Mouse (Mus musculus): Measurements from ENCODE around the gene Exosc7.

Exosc7 gene

DNA sequence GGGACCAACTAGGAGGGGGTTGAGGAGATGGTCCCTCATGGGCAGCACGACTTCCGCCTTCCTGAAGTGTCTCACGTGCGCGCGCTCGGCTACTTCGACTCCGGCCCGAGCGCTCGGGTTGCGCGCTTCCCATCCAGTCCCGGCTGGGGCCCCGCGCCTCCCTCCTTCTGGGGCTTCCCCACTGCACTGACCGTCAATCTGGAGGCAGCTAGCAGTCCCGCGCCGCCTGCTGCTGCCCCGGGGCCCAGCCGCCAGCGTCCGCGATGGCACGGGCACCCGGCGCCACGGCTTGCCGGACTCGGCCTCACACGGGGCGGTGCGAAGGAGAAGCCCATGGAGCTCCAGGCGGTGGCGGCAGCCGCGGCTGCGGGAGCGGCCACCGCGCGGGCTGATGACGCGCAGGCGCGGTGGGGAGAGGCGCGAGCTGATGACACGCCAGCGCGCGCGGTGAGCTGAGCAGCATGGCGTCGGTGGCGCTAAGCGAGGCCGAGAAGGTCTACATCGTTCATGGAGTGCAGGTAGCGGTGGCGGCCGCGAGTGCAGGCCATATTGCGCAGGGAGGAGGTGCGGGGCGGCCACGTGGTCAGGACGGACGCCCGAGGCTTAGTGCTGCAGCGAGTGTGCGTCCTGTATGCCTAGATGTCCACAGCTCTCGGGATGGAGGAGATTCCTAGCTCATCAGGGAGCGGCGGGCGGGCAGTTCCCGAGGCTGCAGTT lies at the start of gene Exosc7, which contains the start of gene Zdhhc3:
TSS of gene Exosc7 (plus strand) at position 411 of the 717 bp plus-strand sequence.
TSS of gene Zdhhc3 (minus strand) at position 401 of the 717 bp plus-strand sequence.
- DNase-seq, result peak; percentile 91

DNA sequence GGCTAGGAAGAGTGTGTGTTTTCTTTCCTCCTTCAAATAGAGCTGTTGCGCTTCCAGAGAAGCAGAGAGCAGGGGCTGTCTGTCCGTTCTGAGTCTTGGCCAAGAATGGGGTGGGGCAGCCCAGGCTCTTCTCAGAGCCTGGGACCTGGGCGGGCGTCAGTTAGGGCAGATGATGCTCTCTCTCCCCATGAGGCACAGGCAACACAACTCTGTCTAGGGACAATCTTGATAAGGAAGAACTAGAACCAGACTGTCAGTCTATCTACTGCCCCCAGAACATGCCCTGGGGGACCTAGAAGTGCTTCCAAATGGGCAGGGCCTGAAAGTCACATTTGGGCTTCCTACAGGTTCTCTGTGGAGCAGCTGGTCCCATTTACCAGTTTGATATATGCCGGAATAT lies 33.9 kb upstream of the Exosc7 start:
- DNase-seq, result no peak

DNA sequence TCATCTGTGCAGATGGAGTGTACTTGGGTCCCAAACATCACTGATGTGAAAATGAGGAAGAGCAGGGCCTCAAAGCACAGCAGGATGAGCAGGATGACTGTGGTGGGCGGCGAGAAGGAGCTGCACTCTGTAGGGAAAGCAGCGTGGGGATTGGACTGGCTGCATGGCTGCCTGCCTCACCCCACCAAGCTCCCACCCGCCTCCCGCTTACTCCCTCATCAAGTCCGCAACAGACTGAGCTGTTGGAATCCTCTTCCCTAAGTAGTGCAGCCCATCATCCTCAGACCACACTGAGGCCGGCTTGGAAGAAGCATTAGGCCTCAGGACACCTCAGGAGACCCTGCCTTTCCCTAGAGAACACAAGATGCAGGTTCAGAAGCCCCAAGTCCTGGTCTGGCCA lies 32.7 kb upstream of the Exosc7 start:
- DNase-seq, result no peak

DNA sequence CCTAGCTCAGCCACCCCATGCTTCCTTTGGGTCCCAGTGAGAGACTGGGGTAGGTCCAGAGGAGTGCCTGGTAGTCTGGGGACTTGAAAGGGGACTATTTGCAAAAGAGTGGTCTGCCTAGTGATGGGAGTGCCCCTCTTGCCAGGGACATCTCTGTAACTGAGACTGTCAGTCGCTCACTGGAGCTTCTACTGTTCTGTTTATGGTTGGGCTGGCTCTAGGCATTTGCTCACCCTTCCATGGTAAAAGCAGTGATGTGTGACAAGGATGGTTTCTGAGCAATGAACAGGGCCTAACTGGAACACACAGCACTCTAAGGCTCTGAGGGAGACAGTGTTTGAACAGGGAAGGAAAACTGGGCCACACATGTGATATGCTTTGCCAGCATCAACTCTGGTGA lies 32.2 kb upstream of the Exosc7 start:
- no peak for DNase-seq

DNA sequence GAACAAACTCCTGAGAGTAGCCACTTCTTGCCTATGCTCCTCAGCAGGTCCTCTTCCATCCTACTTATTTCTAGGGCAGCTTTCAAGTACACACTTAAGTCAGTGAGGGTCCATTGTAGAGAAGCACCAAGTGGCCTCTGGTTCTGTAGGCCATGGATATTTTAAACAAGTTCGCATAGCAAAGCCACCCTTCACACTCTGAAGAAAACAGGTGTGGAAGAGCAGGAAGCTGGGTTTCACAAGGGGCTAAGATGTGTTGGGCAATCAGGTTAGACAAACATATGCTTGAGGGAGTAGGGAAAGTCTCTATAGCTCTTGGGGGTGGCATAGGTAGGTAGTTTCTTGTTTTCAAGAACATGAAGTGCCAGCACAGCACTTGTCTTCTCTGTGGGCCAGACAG lies 27.6 kb upstream of the Exosc7 start:
- DNase-seq, result no peak

DNA sequence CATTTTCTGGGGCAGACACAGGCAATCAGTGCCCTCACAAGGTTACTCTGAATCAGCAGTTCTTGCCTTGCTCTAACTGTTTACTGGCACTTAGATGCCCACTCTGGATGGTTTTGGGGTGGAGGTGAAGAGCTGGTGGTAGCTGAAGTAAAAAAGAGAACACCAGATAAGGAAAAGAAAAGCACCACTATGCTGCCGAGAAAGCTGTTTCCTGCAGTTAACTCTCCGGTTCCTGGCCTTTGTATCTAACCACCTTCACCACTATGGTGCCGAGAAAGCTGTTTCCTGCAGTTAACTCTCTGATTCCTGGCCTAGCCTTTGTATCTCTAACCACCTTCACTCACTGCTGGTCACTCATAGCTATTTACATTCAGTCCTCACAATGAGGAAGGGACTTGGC lies 25.5 kb upstream of the Exosc7 start:
- DNase-seq, result no peak

DNA sequence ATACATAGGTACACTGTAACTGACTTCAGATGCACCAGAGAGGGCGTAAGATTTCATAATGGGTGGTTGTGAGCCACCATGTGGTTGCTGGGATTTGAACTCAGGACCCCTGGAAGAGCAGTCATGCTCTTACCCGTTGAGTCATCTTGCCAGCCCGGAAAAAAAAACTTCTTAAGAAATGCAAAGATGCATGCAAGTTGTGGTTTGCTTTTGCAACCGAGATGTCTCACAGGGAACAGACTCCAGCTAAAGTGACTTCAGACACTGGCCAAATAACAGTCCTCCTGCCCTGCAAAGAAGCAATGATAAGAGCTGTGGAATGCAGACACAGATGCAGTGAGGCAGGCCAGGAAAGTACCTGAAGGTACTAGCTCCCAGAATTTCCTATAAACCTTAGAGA lies 22.2 kb upstream of the Exosc7 start:
- no peak for DNase-seq

DNA sequence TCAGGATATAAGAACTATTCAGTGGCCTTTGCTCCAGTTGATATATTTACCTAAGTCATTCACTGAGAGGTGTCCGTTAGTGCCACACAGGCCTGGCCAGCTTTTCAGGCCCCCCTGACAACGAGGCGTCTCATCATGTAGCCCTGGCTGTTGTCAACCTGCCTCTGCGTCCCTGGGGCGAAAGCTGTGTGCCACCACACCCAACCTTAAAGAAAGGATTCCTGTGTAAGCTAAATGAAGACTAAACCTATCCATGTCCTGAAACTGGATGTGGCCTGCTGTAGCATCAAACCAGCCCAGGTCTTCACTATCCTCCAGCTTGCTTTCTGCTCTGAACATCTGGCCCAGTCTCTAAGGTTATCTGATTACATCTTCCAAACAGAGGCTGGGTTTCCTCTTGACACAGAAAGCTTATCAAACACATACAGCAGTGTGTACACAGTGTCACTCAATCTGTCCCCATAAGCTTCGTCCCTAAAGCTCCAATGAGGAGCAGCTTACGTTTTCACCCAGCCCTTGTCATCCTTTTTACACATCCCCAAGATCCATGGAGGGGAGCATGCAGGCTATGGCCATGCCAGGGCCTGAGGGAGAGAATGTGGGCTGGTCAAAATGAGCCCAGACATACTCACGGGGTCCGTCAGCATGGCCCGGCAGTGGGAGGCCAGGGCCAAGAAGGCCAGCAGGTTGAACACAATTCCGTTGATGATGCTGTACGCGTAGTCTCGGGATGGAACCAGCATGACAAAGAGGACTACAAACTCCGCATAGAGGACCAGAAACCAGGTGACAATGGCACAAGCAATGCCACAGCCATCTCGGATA lies 13.2 kb upstream of the Exosc7 start:
- no peak for DNase-seq

DNA sequence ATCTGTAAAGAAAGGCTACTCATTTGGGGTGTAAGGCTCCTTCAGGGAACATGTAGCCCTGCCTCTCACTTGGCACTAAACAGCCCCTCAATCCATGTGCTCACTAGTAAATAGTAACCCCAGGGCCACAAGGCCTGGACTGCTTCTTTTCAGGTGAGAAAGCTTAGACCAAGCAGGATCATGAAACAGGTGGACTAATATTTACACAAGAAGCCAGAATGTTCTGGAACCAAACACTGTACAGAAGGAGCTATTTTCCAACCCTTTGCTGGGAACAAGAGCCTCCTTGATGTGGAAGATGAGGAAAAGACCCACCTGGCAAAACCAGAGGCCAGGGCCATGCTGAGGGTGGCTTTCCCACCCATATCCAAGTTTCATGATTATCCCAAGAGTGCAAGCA lies 9.6 kb upstream of the Exosc7 start:
- no peak for DNase-seq

DNA sequence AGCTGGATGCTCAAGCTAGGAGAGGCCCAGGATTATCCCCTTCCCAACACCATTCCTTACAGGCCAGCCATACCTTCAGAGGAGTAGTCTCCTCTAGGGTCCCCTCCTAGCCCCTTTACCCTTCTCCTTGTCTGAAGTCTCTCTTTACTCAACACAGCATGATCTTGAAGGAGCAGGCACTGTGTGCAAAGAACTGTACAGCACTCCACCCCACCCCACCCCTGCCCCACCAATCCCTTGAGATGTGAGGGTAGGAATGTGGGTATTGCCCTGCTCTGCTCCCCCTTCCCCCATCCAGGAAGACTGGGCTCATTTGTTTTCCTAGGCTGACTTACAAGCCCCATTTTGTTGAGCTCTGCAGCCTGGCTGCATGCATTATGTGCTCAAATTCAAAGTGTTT lies 8.7 kb upstream of the Exosc7 start:
- no peak for DNase-seq

DNA sequence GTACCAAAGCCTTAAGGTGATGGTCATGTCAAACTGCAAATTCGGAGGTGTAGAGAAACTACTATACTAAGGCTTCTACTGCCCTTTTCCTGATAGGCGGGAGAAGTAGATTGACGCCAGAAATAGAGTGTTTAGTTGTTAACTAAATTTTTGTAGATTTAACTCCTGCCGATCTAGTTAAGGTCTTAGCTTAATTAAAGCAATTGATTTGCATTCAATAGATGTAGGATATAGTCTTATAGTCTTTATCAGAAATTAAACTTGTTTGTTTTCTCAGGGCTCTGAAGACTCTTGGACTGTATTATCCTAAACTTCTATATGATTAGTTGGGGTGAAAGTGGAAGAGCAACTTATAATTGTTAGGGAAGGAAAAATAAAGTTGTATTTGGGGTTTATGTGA lies 5.8 kb upstream of the Exosc7 start:
- no peak for DNase-seq

DNA sequence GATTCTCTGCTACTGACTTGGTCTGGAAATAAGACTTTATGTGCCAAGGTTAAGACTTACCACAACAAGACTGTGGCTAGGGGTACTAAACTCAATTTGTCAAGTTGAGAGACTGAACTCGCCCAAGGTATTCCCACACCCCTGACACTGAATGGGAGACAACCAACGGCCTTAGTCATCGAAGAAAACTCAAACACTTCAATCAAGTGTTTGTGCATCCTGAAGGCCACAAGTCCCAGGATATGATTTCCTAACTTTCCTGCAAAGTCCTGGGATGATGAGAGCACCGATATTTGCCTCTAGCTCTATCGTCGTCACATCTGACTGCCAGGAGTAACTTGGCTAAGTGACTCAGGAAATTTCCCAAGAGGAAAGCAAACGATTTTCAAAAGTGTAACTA lies 3.8 kb upstream of the Exosc7 start:
- no peak for DNase-seq

DNA sequence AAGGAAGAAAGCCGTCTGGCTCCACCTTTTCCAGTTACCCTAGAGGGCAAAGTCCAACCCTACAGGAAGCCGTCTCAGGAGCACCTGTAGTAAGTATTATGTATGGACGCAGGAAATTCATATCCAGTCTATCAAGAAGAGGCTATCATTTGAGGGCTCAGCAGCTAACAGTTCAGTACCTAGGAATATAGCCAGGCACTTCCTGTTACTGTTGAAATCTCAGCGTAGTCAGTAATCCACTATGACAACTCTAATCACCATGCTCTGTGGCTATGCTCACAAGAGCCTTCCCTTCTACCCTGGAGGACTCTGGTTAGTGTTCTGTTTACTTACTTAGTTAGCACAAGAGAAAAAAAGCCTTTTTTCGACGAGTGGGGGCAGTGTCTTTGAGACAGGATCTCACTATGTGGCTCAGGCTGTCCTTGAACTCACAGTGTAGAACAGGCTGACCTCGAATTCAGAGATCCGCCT lies 1.2 kb upstream of the Exosc7 start:
- DNase-seq, result no peak

DNA sequence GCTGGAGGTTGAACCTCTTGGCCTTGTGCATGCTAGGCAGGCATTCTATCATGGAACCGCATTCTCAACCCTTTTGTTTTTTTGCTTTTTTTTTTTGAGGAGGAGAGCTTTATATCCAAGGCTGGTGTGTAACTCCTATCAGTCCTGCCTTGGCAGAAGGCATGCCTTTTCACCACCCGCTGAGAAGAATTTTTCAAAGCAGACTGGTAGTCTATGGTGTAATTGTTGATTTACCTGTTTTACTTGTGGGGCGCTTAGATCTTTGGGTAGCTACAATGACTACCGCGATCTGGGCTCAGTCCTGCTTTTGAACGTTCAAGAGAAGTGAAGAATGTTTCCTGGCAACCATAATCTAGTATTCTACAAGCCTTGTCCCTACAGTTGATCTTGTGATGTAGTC lies 916 bp downstream of the Exosc7 start:
- no peak for DNase-seq

DNA sequence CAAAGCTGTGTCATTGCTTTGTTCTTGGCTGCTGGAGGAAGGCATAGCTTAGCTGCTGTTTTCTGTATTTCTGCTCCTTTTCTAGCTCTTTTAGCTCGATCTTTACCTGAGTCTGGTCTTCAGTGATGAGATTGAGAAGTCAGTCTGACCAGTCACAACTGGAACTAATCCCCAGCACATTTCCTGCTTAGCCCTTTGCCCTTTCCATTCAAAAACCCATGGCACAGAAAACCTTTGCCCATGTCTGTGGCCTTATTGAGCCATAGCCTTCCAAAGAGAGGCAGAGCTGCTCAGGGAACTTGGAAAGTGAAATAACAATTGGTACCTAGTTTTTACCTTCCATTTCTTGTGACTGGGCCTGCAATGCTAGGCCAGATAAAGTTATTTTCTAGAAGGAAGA lies 2.6 kb downstream of the Exosc7 start:
- DNase-seq, result no peak

DNA sequence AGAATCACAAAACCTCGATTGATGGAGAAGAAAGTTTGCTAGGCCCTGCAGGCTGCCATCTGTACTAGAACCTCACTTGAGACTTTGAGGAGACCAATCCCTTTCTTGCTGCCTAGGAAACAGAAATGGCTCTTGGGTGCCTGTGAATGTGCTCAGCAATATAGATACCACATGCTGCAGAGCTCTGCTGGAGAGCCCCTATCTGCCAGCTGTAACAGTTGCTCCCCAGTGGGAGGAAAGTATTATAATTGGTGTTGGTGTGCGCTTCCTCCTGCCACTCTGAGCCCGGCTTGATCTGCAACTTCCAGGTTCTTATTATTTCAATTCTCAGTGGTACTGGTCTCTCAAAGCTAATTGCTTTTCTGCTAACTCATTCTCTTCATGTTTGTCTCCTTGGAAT lies 10.0 kb downstream of the Exosc7 start:
- no peak for DNase-seq

DNA sequence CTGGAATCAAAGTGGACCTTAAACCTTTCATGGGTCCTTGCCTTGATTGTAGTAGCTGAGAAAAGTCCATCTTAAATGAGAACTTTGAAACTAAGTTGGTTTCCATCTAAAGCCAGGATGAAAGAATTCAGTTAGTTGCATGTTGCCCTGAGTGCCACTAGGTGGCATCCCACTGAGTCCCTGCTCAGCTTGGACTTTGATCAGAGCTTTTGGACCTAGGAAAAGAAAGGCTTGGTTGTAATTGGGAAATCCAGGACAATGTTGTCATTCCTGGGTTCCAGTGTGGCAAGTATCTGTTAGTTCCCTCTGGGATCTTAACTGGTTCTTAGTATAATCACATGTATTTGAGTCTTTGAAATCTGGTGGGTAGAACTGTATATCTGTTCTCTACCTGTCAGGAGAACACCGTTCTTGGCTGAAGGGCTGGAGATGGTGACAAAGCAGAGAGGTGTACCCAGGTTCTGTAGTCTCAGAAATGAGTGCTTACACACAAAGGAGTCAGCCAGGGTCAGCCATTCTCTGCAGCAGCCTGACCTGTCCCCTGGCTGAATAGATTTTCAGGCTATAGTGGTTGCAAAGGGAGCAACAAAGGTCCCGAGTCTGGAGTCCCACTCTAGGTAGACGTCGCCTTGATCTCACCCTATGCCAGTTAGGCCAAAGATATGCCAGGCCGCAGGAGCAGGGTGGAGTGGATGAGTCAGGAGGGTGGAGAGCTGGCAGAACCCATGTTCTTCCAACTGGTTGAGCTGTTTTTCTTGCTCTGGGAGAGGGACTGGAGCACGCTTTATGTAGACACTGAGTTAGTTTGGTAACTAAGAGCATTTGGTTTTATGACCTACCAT lies 10.8 kb downstream of the Exosc7 start:
- no peak for DNase-seq

DNA sequence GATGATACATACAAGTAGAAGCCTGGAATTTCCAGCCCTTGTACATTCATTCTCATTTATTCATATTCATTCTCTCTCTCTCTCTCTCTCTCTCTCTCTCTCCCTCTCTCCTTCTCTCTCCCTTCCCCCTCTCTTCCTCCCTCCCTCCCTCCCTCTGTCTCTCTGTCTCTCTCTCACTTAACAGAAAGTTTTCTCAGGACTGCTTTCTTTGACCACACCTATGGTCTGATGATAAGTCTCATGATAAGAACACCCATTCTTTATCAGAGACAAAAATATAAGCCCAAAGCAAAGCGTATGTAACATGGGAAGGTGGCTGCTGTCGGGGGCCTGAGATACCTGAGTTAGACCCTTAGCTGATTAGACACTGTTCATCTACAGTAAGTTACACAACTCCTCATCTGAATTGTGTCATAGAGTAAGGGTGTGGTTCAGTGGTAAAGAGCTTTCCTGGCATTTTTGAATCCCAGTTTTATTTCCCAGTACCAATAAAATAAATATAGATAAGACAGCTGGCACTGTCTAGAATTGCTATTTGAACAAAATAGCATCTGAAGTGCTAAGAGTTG lies 11.5 kb downstream of the Exosc7 start:
- DNase-seq, result no peak

DNA sequence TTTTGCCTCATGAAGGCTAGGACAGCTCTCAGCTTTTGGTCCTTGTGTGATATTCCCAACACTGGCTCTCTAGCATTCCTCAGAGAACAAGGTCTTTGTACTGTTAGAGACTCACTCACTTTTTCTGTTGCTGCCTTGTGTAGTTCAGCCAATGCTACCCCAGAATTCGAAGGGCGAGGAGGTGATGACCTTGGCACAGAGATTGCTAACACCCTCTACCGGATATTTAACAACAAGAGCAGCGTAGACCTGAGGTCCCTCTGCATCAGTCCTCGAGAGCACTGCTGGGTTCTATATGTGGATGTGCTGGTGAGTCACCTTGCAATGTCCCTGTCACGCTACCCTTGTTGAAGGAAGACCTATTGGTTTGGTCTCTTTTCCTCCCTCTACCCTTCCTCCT lies 14.6 kb downstream of the Exosc7 start:
- no peak for DNase-seq

DNA sequence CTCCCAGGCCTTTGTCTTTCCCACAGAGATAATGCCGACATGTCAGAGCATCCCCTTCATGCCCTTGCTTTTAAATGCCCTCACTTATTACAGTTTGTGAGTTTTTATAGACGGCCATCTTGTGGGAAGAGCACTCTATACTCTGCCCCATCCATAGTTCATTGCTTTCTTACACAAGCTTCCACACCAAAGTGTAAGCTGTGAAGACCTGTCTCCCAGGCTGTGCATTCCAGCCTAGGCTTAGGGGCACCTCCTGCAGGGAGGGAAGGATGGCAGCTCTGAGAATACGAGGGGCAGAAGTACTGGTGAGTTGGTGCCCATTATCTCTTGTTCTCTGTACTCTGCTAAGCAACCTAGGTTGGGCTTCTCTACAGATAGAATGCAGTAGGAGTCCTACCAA lies 20.0 kb downstream of the Exosc7 start:
- no peak for DNase-seq

DNA sequence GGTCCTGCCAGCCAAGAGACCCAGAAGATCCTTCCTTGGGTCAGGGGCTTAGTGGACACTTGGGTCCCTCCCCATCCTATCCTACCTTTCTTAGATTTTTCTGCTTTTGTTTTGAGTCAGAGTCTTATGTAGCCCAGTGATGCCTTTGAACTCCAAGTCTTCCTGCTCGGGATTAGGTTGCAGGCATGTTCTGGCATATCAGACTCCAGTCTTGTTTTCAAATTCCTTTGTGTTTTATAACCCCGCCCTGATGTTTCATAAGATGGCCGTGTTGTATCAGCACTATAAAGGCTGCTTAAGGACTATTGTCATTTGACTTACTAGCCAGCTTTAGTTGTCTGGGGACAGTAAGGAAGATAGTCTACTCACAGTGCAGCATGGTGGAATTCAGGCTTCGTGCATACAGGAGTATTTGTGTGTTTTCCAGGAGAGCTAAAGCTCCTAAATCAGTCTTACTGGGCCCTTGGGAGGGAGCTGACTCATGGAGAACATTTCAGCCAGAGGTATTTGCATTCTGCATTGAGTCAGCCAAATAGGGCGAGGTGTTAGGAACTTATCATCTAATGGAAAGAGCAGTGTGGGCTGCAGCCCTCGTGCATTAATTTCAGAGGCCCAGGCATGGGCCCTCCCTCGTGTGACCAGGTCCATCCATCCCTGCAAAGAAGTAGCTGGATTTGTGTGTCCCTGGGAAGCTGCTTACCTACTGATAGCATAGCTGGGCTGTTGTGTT lies 24.1 kb downstream of the Exosc7 start:
- DNase-seq, result no peak

DNA sequence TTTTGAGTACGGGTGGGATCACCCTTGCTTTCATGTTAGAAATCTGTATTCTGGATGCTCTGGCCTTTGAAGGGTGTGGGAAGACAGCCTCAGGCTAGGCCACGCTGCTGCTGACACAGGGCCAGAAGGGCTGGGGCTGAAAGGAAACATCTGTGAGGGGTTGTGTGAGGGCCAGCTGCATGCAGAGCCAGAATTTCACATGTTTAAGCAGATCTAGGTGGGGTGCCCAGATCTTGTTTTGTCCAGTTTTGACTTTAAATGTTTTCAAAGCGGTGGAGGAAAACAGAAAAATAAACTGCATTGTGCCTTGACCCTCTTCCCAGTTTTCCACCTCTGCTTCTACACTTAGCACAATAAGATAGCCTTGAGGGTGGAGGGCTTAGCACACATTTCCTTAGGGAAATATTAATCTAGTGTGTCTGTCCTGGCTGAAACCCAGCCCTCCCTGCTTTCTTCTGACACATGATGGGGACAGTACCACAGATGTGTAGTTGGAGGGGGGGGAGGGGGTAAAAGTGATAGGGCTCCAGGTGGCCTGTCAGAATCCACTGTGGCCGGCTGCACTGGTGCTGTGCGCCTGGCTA lies 26.0 kb downstream of the Exosc7 start:
- DNase-seq, result peak; percentile 49
